Mouse (Mus musculus) forebrain, postnatal 0 days (tissue): Measurements from ENCODE around the gene F5. TPM values are rescaled to one million over a fixed set of nuclear protein-coding genes. Genes with fewer than 3 reads are reported as not detected.

Source experiments
- ATAC-seq: fragments of 200-750 bp; cut with Nextera tagmentation; 2 replicates; pipeline ENCODE4 v1.8.0; 2017; ENCODE audit warnings: mild to moderate bottlenecking, moderate library complexity
- DNase-seq: peaks from one replicate; pipeline ENCODE4 v3.0.0-alpha.2; 2015
- H3K27ac ChIP-seq: fragments of 300-500 bp; sonication (generic); 2 replicates; pipeline ENCODE4 v1.5.1; 2014; ENCODE audit warnings: low read depth, mild to moderate bottlenecking, antibody characterized with exemption, low read length, moderate library complexity, mixed read lengths
- H3K27me3 ChIP-seq: fragments of 300-500 bp; sonication (generic); 2 replicates; pipeline ENCODE4 v1.6.1; 2014; ENCODE audit warnings: mild to moderate bottlenecking, low read length, mixed read lengths; ENCODE audit not compliant: insufficient read depth
- H3K36me3 ChIP-seq: fragments of 300-500 bp; sonication (generic); 2 replicates; pipeline ENCODE4 v1.6.1; 2014; ENCODE audit warnings: mild to moderate bottlenecking, moderate library complexity; ENCODE audit not compliant: insufficient read depth
- H3K4me1 ChIP-seq: fragments of 300-500 bp; sonication (generic); 2 replicates; pipeline ENCODE4 v1.6.1; 2014; ENCODE audit warnings: antibody characterized with exemption; ENCODE audit not compliant: insufficient read depth
- H3K4me2 ChIP-seq: fragments of 300-500 bp; sonication (generic); 2 replicates; pipeline ENCODE4 v1.6.1; 2014; ENCODE audit warnings: low read depth, mild to moderate bottlenecking, moderate library complexity
- H3K4me3 ChIP-seq: fragments of 300-500 bp; sonication (generic); 2 replicates; pipeline ENCODE4 v1.5.1; 2014; ENCODE audit warnings: low read depth, low read length, mixed read lengths
- H3K9ac ChIP-seq: fragments of 300-500 bp; sonication (generic); 2 replicates; pipeline ENCODE4 v1.6.1; 2014; ENCODE audit warnings: mild to moderate bottlenecking
- H3K9me3 ChIP-seq: fragments of 300-500 bp; sonication (generic); 2 replicates; pipeline ENCODE4 v1.6.1; 2016; ENCODE audit warnings: low read length
- CTCF ChIP-seq: sonication (generic); IDR thresholded peaks from 2 replicates; pipeline ENCODE4 v1.5.1; 2016; ENCODE audit warnings: antibody characterized with exemption, control low read depth, low read depth
- WGBS: fragments of 180-500 bp; shearing (Covaris S2); extraction: QIAGEN DNeasy Blood & Tissue Kit; methylation state at CpG from one replicate; pipeline ENCODE4 v1.1.7; 2014; 5-methylcytosine and 5-hydroxymethylcytosine counted together
- polyA plus RNA-seq: library from polyadenylated mRNA; unstranded; fragments of >200 nt; fragmentation: Nextera tagmentation; extraction: Ambion mirVana; gene quantifications from 2 replicates; pipeline ENCODE4 v1.2.1, GENCODE M21; 2015
- total RNA-seq: library from RNA; depleted of rRNA; stranded (reverse); fragments of >200 nt; gene quantifications from 2 replicates; pipeline ENCODE4 v1.2.3, GENCODE M21; 2014

The F5 gene
- total and polyA plus RNA-seq, 2 experiments from 2014 or later, result 0.29 to 0.48 TPM

DNA sequence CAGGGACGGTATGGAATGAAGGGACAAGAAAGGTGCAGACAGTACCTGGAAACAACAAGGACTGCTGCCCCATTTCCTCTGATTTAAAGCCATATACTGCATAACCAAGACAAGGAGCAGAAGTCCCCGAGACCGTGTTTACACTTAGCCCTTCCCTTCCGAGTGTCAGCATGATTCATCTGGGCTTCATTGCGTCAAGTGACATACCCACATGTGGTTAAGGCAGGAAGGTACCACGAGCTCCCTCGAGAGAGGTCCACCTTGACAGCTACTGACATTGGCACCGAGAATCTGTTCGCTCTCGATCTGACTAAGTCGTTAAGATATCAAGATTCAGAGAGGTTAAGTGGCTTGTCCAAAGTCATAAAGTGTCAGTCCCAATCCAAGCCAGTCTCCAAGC lies 15.7 kb upstream of the F5 start:
- no peaks in the 10 kb centered on the region for H3K4me1 ChIP-seq
- no peak overlapping the region for H3K4me2 ChIP-seq
- H3K27me3 ChIP-seq, result no peaks in the 10 kb centered on the region
- H3K9ac ChIP-seq, result no peak overlapping the region
- H3K27ac ChIP-seq, result no peak overlapping the region
- TF ChIP-seq CTCF, result no peak
- no peaks in the 10 kb centered on the region for H3K36me3 ChIP-seq
- ATAC-seq (no peak), DNase-seq (no peak)
- H3K4me3 ChIP-seq, result no peak overlapping the region
- H3K9me3 ChIP-seq, result no peaks in the 10 kb centered on the region
- WGBS, result 85% methylated on average over 11 of the region's 11 CpGs

DNA sequence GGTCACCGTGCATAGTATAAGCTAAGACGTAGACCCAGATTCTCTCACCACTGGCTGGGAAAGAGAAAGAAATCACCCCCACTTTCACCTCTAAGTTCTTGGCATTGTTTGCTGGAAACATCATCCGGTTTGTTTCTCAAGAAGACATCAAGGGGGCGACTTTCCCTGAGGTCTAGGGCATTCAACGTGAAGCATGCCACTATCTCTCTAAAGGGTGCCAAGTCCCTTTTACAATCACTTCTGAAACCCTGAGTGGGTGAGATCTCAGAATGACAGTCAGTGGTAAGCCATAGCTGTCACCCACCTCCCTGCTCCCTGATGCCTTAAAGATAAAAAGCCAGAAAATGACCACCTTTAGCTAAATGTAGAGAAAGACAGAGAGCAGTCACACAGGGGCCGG lies 15.0 kb upstream of the F5 start:
- no peaks in the 10 kb centered on the region for H3K36me3 ChIP-seq
- DNase-seq, result no peak
- H3K9ac ChIP-seq, result no peak overlapping the region
- H3K27me3 ChIP-seq, result no peaks in the 10 kb centered on the region
- no peak overlapping the region for H3K27ac ChIP-seq
- no peak for TF ChIP-seq CTCF
- ATAC-seq, result no peak
- no peaks in the 10 kb centered on the region for H3K9me3 ChIP-seq
- 80% methylated on average over 6 of the region's 6 CpGs for WGBS
- no peak overlapping the region for H3K4me2 ChIP-seq
- H3K4me1 ChIP-seq, result no peaks in the 10 kb centered on the region
- no peak overlapping the region for H3K4me3 ChIP-seq

DNA sequence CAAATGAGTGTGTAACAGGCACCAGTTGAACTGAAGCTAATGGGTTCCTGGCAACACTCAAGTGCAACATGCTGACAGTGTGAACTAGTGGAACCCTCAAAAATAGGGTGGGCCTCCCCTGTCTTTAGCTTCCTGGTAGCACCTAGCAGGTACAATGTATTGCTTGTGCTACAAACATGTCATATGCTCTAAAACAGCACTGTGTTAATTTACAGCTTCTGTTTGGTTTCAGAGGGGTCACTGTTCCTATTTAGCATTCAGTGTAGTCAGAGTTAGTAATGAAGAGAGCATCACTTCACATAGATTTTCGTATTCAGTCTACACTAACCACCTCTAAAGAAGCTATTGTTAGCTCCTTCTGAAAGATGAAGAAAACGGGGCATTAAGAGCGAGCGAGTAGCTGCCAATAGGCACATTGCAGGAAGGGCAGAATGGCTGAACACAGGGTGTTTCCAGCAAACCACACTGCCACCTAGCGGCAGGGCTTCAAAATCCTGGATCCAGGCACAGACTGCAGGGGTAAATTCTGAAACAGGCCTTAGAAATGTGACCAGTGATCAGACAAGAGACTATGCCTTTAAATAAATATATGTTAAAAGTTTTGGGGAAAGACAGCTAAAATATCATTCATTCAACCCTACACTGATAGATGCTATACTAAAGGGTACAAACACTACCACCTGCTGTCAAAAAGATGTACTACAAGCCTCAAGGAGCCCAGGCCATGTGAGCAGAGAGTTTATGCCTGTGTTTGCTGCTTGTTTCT lies 13.1 kb upstream of the F5 start:
- Histone ChIP-seq H3K4me2 (no peak overlapping the region), H3K27ac (no peak overlapping the region), H3K4me3 (no peak overlapping the region), H3K4me1 (no peaks in the 10 kb centered on the region), H3K36me3 (no peaks in the 10 kb centered on the region), H3K9ac (no peak overlapping the region), H3K9me3 (no peaks in the 10 kb centered on the region), H3K27me3 (no peaks in the 10 kb centered on the region)
- peak; percentile 90 for ATAC-seq
- DNase-seq, result peak; percentile 78
- TF ChIP-seq CTCF, result peak; percentile 83
- WGBS, result 2% methylated on average over 5 of the region's 5 CpGs

DNA sequence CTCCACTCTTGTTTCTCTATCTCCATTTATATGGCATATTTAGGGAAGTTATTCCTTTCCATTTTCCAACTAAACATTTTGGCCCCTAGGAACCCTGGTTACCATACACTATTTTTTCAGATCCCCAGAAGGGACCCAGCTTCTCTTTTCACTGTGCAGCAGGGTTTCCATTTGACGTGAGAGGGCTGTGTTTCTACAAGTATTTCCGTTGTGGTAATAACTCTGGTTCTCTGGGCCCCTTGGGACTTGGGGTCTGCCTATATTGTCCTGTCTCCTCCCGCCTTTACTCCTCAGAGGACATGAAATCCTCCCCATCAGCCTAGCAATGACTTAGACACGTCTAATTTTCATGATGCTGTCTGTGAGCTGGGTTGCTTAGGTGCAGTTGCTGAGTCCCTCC lies 12.2 kb upstream of the F5 start:
- H3K27me3 ChIP-seq, result no peaks in the 10 kb centered on the region
- H3K4me3 ChIP-seq, result no peak overlapping the region
- 76% methylated on average over 4 of the region's 4 CpGs for WGBS
- DNase-seq (no peak), ATAC-seq (no peak)
- no peak overlapping the region for H3K9ac ChIP-seq
- H3K4me1 ChIP-seq, result no peaks in the 10 kb centered on the region
- H3K36me3 ChIP-seq, result no peaks in the 10 kb centered on the region
- H3K27ac ChIP-seq, result no peak overlapping the region
- no peak overlapping the region for H3K4me2 ChIP-seq
- TF ChIP-seq CTCF, result no peak
- no peaks in the 10 kb centered on the region for H3K9me3 ChIP-seq

DNA sequence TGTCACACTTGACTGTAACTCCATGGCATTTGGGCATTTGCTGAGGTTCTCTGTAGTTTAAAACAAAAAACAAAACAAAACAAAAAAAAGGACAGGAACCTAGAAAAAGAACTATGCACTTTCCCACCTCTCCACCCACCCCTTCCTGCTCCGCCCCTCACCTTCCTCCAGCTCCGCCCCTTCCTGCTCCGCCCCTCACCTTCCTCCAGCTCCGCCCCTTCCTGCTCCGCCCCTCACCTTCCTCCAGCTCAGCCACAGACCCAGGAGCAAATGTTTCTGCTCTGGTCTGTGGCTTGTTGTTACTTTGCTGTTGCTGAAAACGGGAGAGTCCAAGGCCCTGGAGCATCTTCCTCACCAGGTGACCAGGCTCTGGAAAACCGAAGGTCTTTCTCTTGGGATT lies 2.6 kb upstream of the F5 start:
- Histone ChIP-seq H3K9ac (no peak overlapping the region), H3K4me3 (no peak overlapping the region), H3K4me2 (no peak overlapping the region), H3K36me3 (no peaks in the 10 kb centered on the region), H3K27ac (no peak overlapping the region), H3K9me3 (no peaks in the 10 kb centered on the region), H3K27me3 (no peaks in the 10 kb centered on the region), H3K4me1 (no peaks in the 10 kb centered on the region)
- WGBS, result 96% methylated on average over 7 of the region's 7 CpGs
- no peak for TF ChIP-seq CTCF
- no peak for DNase-seq
- no peak for ATAC-seq

DNA sequence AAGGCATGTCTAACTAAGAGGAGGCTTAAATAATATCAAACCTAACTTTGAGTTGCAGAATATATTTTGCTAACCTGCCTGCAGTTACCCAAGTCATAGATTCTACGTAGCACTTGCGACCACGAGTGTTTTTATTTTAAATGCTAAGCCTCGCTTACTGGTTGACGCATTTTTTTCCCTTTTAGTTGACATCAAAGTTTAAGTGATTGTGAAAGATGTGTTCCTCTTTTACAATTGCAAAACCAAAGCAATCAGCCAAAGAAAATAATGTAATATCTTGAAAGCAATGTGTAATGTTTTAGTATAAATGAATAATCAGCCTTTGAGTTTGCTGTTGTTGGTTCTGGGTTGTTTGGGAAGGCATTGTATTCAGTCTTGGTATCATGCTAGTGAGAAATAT lies 1.2 kb downstream of the F5 start:
- no peaks in the 10 kb centered on the region for H3K9me3 ChIP-seq
- no peak overlapping the region for H3K4me3 ChIP-seq
- no peak overlapping the region for H3K27ac ChIP-seq
- ATAC-seq (no peak), DNase-seq (no peak)
- no peaks in the 10 kb centered on the region for H3K27me3 ChIP-seq
- no peak overlapping the region for H3K4me2 ChIP-seq
- no peak overlapping the region for H3K9ac ChIP-seq
- 95% methylated on average over 5 of the region's 5 CpGs for WGBS
- H3K4me1 ChIP-seq, result no peaks in the 10 kb centered on the region
- no peak for TF ChIP-seq CTCF
- no peaks in the 10 kb centered on the region for H3K36me3 ChIP-seq

DNA sequence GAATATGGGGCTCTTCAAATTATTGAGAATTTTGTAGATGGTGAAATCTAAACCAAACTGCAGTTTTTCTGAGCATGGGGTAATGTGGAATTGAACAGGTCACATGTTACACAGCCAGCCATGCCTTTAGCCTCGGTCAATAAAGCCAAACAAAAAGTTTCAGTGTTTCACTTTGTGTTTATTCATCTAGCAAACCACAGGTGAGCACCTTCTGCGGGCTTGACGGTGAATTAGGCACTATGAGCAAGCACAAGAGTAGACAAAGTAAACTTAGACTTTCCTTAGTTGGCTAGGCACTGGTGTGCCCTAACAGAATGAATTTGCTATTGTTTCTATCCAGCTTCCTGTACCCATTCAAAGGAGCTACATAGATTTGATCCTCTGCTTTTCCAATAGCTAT lies 3.3 kb downstream of the F5 start:
- no peak overlapping the region for H3K9ac ChIP-seq
- no peak overlapping the region for H3K4me2 ChIP-seq
- no peaks in the 10 kb centered on the region for H3K9me3 ChIP-seq
- TF ChIP-seq CTCF, result no peak
- no peak for DNase-seq
- H3K27me3 ChIP-seq, result no peaks in the 10 kb centered on the region
- no peak overlapping the region for H3K4me3 ChIP-seq
- 85% methylated on average over 3 of the region's 3 CpGs for WGBS
- no peaks in the 10 kb centered on the region for H3K36me3 ChIP-seq
- H3K27ac ChIP-seq, result no peak overlapping the region
- no peaks in the 10 kb centered on the region for H3K4me1 ChIP-seq
- no peak for ATAC-seq
